Mouse (Mus musculus) erythroblast, embryonic 14.5 days (primary cell): ENCODE measurements around the gene Utrn.

Experiments
- GATA1 ChIP-seq: IDR thresholded peaks from 2 replicates; pipeline ENCODE4 v1.6.1; 2012; ENCODE audit warnings: low read length, inconsistent platforms, mixed read lengths
- TAL1 ChIP-seq: IDR thresholded peaks from 3 replicates; pipeline ENCODE4 v1.6.1; 2012; ENCODE audit warnings: low read length, inconsistent platforms, mixed read lengths

DNA sequence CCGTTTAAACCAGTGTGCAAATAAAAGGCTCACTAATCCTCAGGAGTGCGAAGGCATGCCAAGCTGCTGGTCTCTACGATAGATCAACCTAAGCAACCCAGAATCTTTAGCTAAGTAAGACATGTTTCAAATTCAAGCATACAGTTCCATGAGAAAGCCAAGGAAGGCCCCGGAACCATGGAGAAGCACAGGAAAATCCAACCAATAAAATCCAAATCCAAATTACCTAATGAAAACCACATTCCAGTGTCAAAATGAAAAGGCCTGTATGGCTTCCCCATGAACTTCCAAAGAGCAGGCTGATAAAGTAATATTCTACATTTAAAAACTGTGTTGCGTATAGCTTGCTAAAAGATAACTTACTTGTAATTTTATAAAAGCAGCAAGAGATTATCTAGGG is 317.4 kb downstream of the Utrn start:
- TF ChIP-seq TAL1 (no peak), GATA1 (no peak)
